Mouse (Mus musculus): ENCODE results near the gene St6galnac5. TPM values are rescaled to one million over a fixed set of nuclear protein-coding genes. Genes with fewer than 3 reads are reported as not detected.

St6galnac5 gene
- total and polyA plus RNA-seq, 3 experiments, result 0.04 TPM; not detected in 2

DNA sequence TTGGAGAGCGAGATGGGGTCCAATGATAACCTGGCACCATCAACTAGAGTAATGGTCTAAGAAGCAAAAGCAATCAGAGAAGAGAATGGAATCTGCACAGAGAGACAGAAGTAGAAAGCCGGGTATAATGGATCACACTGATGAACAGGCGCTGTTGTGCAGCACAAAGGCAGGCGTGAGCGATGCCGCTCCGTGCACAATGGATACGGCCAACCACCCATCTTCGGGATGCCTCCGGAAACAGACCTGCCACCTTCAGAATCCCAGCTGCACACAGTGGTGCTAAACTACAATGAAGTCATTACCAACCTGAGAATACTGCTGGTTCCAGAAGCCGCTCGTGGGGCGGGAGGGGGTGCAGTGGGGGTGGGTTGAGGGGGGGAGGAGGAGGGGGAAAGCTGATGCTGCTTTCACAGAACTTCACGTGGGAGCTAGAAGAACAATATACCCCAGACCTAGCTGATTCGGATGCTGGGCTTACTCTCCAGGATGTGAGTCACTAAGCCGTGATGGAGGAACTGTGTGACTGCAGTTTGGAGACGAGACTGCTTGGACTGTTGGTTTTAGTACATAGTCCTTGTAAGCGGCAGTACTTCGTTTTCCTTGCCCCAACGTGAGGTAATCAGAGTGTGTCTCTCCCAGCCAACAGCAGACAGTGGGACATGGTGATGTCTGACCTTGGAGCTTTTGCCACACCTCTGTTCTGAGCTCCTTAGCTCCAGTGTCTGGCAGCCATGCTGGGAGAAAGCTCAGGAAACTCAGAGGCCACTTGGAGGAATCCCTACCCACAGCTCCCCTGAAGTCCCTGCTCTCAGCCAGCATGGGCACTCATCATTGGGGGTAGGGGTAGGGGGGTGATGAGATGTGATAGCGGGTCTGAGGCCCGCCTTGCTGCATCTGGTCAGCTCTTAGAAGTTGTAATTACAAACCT, 115.7 kb downstream of the St6galnac5 start (continued):
- no peak for TF ChIP-seq CHD2 (IDR thresholded peaks at IDR 0.05; ENCODE audit: low read length)
- TF ChIP-seq POLR2A (IDR thresholded peaks at IDR 0.05; ENCODE audit: low read depth, low read length), result no peak
- no peak for TF ChIP-seq CTCF (conservative IDR thresholded peaks at IDR 0.05 in 1 of 2, IDR thresholded peaks at IDR 0.05 in 1 of 2; ENCODE audit: low read depth in 2 of 2, low read length in 2 of 2)

- H3K27ac ChIP-seq (ENCODE audit: insufficient read depth, low read depth), result no peak overlapping the region
- dilution Hi-C loops (cut with MboI; ENCODE audit: extremely low pct_ligation_motif_present, extremely low pct_unique_long_range_greater_than_20kb, low sequenced_read_pairs) (no loop called here), in situ Hi-C loops (cut with MboI; ENCODE audit: low pct_ligation_motif_present, low pct_unique_long_range_greater_than_20kb, low sequenced_read_pairs) (no loop called here)
- no peaks in the 10 kb centered on the region for H3K36me3 ChIP-seq (replicated peaks in 1 of 2; ENCODE audit: control insufficient read depth in 1 of 2, insufficient read depth in 1 of 2, low read length in 1 of 2)
- no peak for DNase-seq (ENCODE audit: extremely low read depth)
- TF ChIP-seq SIN3A (IDR thresholded peaks at IDR 0.05; ENCODE audit: low read length) (no peak), ZC3H11A (IDR thresholded peaks at IDR 0.05; ENCODE audit: low read depth, low read length) (no peak), RCOR1 (conservative IDR thresholded peaks at IDR 0.05; ENCODE audit: low read depth, low read length) (no peak), CHD1 (IDR thresholded peaks at IDR 0.05; ENCODE audit: low read depth, low read length) (no peak), HCFC1 (IDR thresholded peaks at IDR 0.05; ENCODE audit: low read depth, low read length) (no peak), TBP (conservative IDR thresholded peaks at IDR 0.05; ENCODE audit: low read depth, low read length) (no peak), ZMIZ1 (IDR thresholded peaks at IDR 0.05; ENCODE audit: low read depth, low read length) (no peak), GABPA (IDR thresholded peaks at IDR 0.05; ENCODE audit: insufficient replicate concordance, low read depth, low read length) (no peak), POLR2AphosphoS2 (IDR thresholded peaks at IDR 0.05; ENCODE audit: low read depth, low read length) (no peak), E2F4 (IDR thresholded peaks at IDR 0.05; ENCODE audit: insufficient replicate concordance, low read depth, low read length) (no peak), ETS1 (conservative IDR thresholded peaks at IDR 0.05; ENCODE audit: low read depth, low read length) (no peak), ELF1 (IDR thresholded peaks at IDR 0.05; ENCODE audit: low read depth, low read length) (no peak), KAT2A (IDR thresholded peaks at IDR 0.05; ENCODE audit: insufficient replicate concordance, low read length) (no peak), CHD2 (IDR thresholded peaks at IDR 0.05; ENCODE audit: low read length) (no peak), UBTF (IDR thresholded peaks at IDR 0.05; ENCODE audit: low read depth, low read length) (no peak), MAFK (IDR thresholded peaks at IDR 0.05; ENCODE audit: insufficient replicate concordance, low read length) (no peak)
- peaks cover 2% of the 10 kb centered on the region for H3K27me3 ChIP-seq (replicated peaks)
- H3K4me2 ChIP-seq (ENCODE audit: insufficient read depth, low read depth, poor library complexity, severe bottlenecking), result no peak overlapping the region
- no peak overlapping the region for H3K9ac ChIP-seq (ENCODE audit: insufficient read depth, low read depth)
- no peaks in the 10 kb centered on the region for H3K79me2 ChIP-seq (replicated peaks; ENCODE audit: control insufficient read depth, extremely low read depth, insufficient read depth, poor library complexity, severe bottlenecking)
- H3K4me1 ChIP-seq (ENCODE audit: control insufficient read depth in 1 of 2, insufficient read depth in 2 of 2), result peaks cover 0 to 7% of the 10 kb centered on the region in 2 experiments; a peak in 1 of 4 replicates
- H3K9me3 ChIP-seq (replicated peaks; ENCODE audit: low read length), result no peaks in the 10 kb centered on the region
- no peak overlapping the region for H3K4me3 ChIP-seq (replicated peaks in 1 of 3; ENCODE audit: low read depth in 2 of 3, low read length in 2 of 3, poor library complexity in 1 of 3)
Measured at GRCm38 (mm10) chr3:152861978-152862377, 120.1 kb downstream of the St6galnac5 start.

Measured in CH12.LX (cell line).